Mouse (Mus musculus) brown adipose tissue, adult 24 weeks (tissue): ENCODE data around the gene Timd2. TPM values are rescaled to one million over a fixed set of nuclear protein-coding genes. Genes with fewer than 3 reads are reported as not detected.
"Not testable (repeated sequence)": the region's sequence is repeated elsewhere in the genome, so short reads cannot be mapped to it uniquely, and the experiment has no call there.

ENCODE experiments used
- H3K27ac ChIP-seq: fragments of 200-500 bp; replicated peaks from 2 replicates; pipeline ENCODE4 v1.5.1; 2012; ENCODE audit warnings: low read depth, mild to moderate bottlenecking, low read length
- H3K4me1 ChIP-seq: fragments of 200-500 bp; 2 replicates; pipeline ENCODE4 v1.6.1; 2012; ENCODE audit warnings: low read length, mixed read lengths; ENCODE audit not compliant: control insufficient read depth, insufficient read depth, insufficient read length
- H3K4me3 ChIP-seq: fragments of 200-500 bp; 2 replicates; pipeline ENCODE4 v1.5.1; 2012; ENCODE audit warnings: low read depth, mild to moderate bottlenecking, low read length, moderate library complexity; ENCODE audit not compliant: insufficient read depth
- polyA plus RNA-seq: library from polyadenylated mRNA; stranded (reverse); fragments of >200 nt; gene quantifications from 2 replicates; pipeline ENCODE4 v1.2.4, GENCODE M21; 2012; ENCODE audit not compliant: missing spikeins, insufficient read depth, insufficient read length

Timd2 gene
- polyA plus RNA-seq, 1 experiment = not detected

DNA sequence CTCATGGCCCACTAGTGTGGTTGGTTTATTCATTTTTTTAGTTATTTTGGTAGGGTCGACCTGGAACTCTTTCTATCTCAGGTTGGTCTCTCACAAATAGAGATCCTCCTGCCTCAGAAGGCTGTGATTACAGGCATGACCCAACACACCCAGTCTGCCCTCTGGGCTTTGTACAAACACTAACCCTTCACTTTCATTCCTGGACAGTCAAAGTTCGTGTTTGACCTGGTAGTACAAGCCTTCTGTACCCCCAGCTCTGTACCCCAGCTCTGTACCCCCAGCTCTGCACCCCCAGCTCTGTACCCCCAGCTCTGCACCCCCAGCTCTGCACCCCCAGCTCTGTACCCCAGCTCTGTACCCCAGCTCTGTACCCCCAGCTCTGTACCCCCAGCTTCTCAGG is 11.0 kb downstream of the Timd2 start:
- not testable (repeated sequence) for H3K4me3 ChIP-seq, H3K4me1 ChIP-seq, H3K27ac ChIP-seq

DNA sequence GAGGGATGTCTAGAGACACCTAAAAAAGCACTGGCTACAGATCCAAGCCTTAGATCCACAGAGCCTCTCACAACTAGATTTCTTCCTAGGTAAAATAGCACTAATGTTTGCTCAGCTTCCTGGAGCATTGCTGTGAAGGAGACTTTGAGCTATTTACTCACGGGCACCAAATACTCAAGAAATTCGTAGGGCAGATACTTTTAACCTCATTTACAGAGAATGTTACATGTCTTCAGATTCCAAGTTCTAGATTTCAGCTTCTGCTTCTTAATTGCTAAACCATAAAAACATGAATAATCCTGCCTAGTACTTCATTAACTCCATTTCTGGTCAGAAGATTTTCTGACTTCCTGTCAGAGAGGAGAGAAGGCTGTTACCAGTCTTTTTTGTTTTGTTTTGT is 16.7 kb downstream of the Timd2 start:
- H3K4me1 ChIP-seq = no peaks in the 10 kb centered on the region
- no peak overlapping the region for H3K4me3 ChIP-seq
- H3K27ac ChIP-seq = no peak overlapping the region

DNA sequence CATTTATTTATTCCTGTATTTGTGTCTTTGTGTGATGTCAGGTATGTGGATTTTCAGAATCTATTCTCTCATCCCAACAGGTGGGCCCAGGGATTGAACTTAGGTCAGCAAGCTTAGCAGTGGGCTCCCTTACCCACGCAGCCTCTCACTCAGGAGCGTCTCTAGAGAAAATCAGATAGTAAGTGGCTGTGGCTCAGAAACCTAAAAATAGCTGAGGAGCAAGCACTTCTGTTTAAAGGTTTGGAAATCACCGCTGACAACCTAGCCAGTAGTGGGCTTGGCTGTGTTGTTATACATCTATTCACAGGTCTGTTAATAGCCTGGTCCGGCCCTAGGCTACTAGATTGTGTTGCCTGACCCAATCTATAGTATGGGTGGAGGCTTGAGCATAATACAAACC is 23.1 kb downstream of the Timd2 start:
- H3K27ac ChIP-seq = no peak overlapping the region
- no peaks in the 10 kb centered on the region for H3K4me1 ChIP-seq
- H3K4me3 ChIP-seq = no peak overlapping the region

DNA sequence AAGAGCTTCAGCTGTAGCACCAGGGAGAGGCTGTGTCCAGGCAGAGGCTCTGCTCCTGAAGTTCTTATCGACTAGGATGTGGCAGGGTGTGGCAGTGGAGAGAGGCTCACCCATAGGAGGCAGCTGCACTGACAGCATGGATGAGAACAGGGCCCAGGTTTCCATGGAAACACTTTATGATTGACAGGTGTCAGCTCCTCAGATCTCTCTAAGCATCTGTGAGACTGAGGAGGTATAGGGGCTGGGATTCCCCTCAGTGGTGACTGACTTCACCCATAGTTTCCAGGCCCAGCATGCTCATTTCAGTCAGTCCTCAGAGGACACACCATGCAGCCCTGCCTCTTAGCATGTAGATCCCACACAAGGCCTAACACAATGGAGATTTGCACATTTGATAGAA is 24.0 kb downstream of the Timd2 start:
- Histone ChIP-seq H3K4me1 (no peaks in the 10 kb centered on the region), H3K4me3 (no peak overlapping the region), H3K27ac (no peak overlapping the region)

DNA sequence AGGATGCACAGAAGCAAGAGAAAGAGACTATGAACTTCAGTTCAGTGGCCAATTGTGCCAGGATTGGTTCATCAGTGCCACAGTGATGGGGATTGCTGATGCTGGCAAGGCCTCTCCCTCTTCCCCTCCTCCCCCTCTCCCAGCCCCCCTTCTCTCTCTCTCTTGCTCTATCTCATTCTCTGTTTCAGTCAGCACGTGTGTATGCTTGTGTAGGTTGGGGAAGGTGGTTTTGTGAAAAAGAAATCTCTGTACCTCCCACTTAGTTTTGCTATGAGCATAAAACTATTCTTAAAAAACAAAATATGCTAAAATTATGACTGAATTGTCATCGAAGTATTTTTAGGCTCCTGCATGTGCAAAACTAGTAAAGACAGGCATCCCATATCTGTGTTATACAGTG is 38.9 kb downstream of the Timd2 start:
- no peaks in the 10 kb centered on the region for H3K4me1 ChIP-seq
- H3K27ac ChIP-seq = no peak overlapping the region
- no peak overlapping the region for H3K4me3 ChIP-seq

DNA sequence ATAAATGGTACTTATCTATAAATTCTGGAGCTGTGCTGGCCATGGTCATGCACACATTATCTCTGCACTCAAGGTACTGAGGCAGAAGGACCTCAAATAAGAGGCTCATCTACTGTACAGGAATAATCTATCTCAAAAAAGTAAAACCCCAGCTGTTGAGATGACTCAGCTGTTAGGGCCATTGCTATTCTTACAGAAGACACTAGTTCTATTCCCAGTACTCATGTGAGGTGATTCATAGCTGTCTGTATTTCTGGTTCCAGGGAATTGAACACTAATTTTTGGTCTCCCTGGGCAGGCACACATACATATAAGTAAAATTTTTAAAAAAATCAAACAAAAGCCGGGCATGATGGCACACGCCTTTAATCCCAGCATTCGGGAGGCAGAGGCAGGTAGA is 39.8 kb downstream of the Timd2 start:
- Histone ChIP-seq H3K27ac (no peak overlapping the region), H3K4me1 (no peaks in the 10 kb centered on the region), H3K4me3 (no peak overlapping the region)

DNA sequence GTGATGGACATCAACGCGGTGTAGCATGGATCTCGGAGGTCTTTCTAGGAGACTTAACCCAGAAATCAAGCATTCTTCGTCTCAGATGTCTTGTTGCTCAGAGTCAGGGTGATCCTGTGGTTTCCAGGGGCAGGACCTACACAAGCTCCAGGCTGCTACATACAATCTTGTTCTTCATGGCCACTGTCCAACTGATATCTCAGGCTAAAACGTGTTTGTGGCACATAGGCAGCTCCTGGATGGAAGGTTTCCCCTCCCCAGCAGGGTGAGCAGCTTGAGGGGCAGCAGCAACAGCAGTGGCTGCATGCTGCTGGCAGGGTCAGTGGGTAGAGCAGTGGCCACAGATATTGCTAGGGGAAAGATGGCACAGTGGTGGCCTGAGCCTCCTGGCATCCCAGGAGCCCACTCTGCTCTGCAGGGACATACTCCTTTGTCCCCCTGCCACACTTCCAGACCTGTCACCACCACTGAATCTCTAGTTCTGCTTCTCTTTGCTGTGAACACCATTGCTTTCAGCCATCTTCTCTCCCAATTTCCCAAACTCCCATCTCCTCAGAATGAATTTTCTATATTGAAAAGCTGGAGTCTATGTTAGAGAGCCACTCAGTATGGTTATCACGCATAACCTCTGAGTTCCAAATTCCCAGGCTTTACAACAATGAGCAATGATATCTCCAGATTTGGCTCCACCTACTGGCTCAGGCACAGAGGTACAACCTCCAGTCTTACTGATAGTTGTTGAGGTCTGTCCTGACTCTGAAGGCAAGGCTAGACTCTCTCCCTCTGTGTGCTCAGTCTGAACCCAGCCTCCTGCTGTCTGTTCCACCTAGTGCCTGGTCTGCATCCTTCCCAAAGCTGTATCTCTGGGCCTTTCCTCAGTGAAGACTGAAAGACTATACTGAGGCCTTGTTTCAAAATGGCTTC is 41.0 kb downstream of the Timd2 start:
- Histone ChIP-seq H3K4me1 (no peaks in the 10 kb centered on the region), H3K27ac (no peak overlapping the region), H3K4me3 (no peak overlapping the region)

DNA sequence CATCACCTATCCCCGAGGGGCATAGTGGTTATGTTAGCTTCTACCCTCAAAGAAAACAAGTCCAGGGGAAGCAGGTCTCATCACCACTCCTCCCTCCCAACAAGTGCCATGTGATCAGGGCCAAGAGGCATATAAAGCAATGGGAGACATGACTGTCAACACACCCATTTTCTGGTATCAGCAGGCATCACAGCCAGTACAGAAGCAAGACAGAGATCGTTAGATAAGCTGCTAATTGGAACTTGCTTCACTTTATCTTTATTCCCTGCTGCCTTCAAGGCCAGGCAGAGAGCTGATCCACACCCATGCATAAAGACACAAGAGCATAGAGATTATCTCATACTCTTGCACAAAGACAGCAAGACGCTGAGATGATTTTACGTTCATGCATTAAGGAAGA is 43.6 kb downstream of the Timd2 start:
- Histone ChIP-seq H3K4me1 (no peaks in the 10 kb centered on the region), H3K4me3 (no peak overlapping the region), H3K27ac (no peak overlapping the region)

DNA sequence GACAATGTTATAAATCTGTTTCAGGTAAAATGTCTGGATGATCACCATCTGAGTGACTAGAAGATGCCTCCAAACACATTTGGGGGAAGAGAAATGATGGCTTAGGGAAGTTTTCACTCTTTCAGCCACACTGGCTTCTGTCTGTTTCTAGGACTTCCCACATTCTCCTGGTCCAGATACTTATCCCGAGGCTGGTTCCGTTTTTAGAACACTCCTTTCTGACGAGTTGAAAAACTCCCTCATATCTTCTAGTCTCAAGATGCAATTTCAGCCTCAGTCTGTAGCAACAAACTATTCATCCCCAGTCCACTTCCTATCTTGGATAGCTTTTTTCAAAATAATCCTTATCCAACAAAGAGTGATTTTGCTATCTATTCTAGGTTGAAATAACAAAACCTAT is 54.4 kb downstream of the Timd2 start:
- H3K27ac ChIP-seq = no peak overlapping the region
- no peaks in the 10 kb centered on the region for H3K4me1 ChIP-seq
- no peak overlapping the region for H3K4me3 ChIP-seq

DNA sequence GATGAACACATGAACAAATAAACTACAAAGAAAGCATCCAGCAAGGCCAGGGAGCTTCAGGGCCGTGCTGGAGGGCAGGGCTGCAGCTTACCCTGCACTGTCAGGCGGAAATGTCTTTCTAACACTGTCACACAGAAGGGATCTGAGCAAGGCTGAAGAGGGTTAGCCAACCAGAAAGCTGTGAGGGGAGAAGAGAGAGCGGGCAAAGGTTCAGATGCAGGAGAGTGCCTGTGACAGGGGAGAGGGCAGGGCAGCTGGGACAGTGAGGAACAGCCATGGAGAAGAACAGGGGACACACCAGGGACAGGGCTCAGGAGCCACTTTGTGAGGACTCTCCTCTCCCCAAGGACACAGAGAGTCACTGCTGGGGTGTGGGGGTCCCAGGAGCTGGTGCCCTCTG is 57.2 kb downstream of the Timd2 start:
- not testable (repeated sequence) for H3K27ac ChIP-seq, H3K4me1 ChIP-seq

DNA sequence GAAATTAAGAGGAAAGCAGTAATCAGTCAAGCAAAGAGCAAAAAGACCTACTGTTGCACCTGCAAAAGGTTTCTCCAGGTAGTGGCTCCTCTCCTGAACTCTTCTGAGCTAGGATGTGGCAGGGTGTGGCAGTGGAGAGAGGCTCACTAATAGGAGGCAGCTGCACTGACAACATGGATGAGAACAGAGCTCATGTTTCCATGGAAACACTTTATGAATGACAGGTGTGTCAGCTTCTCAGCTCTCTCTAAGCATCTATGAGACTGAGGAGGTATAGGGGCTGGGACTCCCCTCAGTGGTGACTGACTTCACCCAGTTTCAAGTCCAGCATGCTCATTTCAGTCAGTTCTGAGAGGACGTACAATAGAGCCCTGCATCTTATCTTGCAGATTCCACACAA is 62.0 kb downstream of the Timd2 start:
- H3K4me1 ChIP-seq = no peaks in the 10 kb centered on the region

More for the DNA sequence above, 57.2 kb downstream of the Timd2 start:
- not testable (repeated sequence) for H3K4me3 ChIP-seq

DNA sequence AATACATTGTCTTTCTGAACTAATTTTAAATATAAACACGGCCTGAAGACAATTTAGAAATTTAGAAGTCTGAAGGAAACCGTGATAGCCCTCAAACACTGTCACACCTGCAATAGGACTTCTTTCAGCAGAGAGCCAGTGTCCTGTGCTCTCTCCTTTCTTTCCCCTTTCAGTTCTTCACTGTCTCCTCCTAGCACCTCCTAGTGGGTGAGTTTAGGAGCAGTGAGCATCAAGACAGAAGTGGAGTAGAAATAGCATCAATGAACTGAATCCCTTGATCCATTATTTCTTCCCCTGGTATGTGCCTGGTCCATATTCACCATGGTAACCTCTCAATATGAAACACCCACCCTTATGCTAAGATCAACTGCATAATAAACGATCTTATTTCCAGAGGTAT is 70.3 kb downstream of the Timd2 start:
- H3K27ac ChIP-seq = no peak overlapping the region
- no peak overlapping the region for H3K4me3 ChIP-seq
- H3K4me1 ChIP-seq = no peaks in the 10 kb centered on the region

More for the DNA sequence above, 62.0 kb downstream of the Timd2 start:
- no peak overlapping the region for H3K27ac ChIP-seq
- H3K4me3 ChIP-seq = no peak overlapping the region

DNA sequence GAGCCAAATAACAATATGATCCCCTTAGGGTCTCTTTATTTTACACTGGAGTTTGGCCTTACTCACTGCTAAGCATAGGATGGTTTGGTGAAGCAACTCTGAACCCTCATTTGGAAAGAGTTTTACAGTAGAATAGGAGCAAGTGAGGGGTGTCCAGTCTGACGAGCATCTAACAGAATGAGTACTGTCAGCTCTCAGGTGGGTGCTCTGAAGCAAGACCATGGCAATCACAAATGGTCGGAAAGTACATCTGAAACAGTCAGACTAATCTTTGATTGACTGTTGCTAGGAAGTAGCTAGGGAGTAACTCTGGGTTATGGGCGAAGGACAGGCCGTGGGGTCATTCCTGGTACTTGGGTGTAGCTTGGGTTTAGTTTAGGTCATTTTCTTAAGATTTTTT is 71.3 kb downstream of the Timd2 start:
- H3K4me3 ChIP-seq, H3K27ac ChIP-seq, H3K4me1 ChIP-seq: not testable (repeated sequence)

DNA sequence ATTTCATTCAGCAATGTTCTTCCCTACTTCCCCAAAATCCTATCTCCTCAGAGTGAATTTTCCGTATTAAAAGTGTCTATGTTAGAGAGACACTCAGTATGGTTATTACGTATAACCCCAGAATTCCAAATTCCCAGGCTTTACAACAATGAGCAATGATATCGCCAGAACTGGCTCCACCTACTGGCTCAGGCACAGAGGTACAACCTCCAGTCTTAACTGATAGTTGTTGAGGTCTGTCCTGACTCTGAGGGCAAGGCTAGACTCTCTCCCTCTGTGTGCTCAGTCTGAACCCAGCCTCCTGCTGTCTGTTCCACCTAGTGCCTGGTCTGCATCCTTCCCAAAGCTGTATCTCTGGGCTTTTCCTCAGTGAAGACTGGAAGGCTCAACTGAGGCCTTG is 75.2 kb downstream of the Timd2 start:
- no peak overlapping the region for H3K27ac ChIP-seq
- H3K4me3 ChIP-seq = no peak overlapping the region
- no peaks in the 10 kb centered on the region for H3K4me1 ChIP-seq

DNA sequence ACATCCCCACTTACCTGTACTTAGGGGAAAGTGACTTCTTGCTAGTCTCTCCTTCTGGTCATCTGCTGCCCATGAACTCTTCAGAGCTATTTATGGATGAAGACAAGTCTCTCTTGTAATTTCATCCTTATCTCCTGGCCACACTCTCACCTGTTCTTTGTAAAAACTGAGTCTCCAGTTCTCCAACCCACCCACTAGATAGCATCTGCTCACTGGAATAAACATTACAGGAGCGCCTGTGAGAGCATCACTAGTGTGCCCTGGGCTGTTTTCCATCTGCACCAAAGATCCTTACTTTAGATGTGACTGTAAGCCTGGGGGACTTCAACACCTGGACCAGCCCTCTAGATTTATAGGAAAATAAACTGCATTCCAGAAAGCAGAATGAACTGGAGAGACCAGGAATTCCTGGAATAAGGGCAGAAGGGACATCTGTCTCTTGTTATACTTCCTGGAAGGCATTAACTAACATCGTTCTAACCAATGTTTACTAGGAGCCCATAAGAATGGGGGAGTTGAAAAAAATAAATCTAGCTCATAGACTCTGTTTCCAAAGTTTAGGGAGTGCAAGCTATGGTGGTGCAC is 77.6 kb downstream of the Timd2 start, which contains the start of gene Dppa1:
Dppa1 (minus strand) TSS at position 51 of the 585 bp plus-strand sequence.
- H3K4me3 ChIP-seq = no peak within 1 kb of the TSS
- no peaks in the 10 kb centered on the region for H3K4me1 ChIP-seq
- no peak within 1 kb of the TSS for H3K27ac ChIP-seq
